Mouse (Mus musculus) gastrocnemius, postnatal 10 days (tissue): ENCODE results near the gene Zfp111. TPM values are rescaled to one million over a fixed set of nuclear protein-coding genes. Genes with fewer than 3 reads are reported as not detected.

Experiments used
- DNase-seq: peaks from one replicate; pipeline ENCODE4 v3.0.0; 2021; ENCODE audit warnings: mixed read lengths
- long read RNA-seq, 2 experiments: library from polyadenylated mRNA; stranded (forward); transcript quantifications; one replicate each; pipeline ENCODE4 v2.0.0; 2021
- total RNA-seq, 2 experiments: library from RNA; stranded (reverse); gene quantifications; 2 replicates each; pipeline ENCODE4 v1.2.3; 2021

Zfp111 gene
- total RNA-seq: 1 to 10 TPM; 5.0 to 6.7 TPM
- long read RNA-seq, experiment 1, full-length matches to known transcripts: 1 of 1 reads
- long read RNA-seq, experiment 1, partial matches to known transcripts: 0 of 1 reads
- long read RNA-seq, experiment 1, other reads (novel, unspliced or antisense): 0 of 1 reads
- long read RNA-seq, experiment 2, full-length matches to known transcripts: 4 of 8 reads
- long read RNA-seq, experiment 2, partial matches to known transcripts: 0 of 8 reads
- long read RNA-seq, experiment 2, other reads (novel, unspliced or antisense): 4 of 8 reads

DNA sequence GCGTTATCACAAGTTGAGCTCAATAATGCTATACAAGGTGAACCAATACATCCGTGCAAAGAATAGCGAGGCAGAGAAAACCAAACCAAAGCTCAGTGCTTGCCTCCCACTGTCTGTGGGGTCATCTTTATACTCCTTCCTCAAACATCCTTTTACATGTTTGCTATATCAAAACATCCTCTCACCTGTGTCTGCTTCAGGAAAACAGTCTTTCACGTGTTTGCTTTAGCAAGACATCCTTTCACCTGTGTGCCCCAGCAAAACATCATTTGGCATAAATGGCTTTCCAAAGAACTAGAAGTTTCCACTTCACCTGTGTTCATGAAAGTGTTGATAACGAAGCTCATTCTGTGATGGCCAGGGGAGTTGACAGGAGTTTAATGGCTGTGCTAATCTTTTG lies at the start of gene Zfp111:
TSS of gene Zfp111 (minus strand) at position 101 of the 400 bp plus-strand sequence.
- no peak for DNase-seq

DNA sequence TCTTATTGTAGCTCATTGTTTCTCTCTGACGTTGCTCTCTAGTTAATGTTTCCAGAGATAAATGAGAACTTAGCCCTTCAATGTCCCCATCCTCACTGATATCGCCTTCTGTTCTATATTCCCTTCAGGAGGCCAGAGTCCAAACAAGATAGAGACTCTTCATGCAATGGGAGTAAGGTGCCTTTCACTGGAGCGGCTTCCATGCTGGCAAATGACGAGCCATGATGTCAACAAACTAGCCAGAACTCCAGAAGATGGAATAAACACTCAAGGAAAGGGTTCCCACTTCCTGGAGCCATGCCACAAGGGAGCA lies 48.7 kb upstream of the Zfp111 start:
- DNase-seq: no peak

DNA sequence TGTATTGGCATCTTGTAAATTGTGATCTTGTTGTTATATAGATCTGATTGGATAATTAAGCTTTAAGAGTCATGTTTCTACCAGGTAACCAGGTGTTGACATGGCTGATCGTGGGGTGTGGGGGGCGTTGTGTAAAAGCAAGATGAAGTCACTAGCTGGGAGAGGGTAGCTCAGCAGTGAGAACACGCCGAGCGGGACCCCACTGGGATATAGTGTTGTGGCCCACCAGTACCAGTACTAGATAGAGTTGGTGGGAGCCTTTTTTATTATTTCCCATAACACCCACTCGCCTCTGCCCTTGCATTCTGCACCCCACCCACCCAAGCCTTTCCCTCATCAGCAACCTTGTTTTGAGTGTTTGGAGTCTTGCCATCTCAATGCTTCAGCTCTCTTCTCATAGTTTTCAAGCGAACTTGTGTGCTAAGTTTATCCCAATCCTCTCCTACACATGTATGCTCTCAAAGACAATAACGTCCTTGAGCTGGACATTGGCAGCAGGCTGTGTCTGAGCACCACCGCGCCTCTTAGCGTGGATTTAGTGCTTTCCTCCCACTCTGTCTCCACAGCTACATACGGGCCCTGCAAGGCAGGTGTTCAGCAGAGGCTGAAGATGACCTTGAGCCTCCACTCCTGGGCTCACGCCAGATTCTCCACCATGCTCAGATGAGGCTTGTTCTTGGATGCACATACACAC lies 48.2 kb upstream of the Zfp111 start:
- DNase-seq: no peak

DNA sequence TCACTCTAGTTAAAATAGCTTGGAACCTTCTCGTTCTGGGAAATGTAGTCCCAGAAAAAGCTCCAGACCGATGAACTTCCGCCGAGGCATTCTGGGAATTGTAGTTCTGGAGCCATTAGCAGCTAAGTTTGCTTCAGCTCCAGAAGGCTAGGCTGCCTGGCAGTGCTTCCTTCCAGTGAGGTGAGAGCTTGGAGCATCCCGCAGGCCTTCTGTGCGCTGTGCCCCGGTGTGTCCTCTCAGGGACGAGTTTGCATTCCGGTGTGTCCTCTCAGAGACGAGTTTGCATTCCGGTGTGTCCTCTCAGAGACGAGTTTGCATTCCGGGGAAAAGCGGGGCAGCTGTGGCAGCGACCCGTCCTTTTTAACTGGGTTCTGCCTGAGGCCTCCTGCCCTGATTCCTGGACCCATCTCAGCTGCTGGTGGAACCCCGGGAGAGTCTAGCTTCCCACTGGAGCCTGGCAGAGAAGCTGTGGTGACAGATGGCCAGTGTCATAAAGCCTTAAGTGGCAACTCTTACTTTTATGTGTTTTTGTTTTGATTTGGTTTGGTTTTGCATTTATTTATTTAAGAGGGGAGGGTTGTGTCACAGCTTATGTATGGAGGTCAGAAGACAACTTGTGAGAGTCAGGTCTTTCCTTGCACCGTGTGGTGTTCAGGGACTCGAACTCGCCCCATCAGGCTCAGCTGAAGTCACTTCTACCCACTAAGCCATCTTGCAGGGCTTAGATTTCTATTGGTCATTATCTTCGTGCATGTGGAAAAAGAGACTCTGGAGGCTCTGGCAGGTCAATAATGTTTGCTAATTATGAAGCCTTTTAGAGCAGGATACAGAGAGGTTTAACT lies 43.6 kb upstream of the Zfp111 start, which contains the start of gene Zfp108:
TSS of gene Zfp108 (plus strand) at position 162 of the 842 bp plus-strand sequence.
- peak; percentile 65 for DNase-seq

DNA sequence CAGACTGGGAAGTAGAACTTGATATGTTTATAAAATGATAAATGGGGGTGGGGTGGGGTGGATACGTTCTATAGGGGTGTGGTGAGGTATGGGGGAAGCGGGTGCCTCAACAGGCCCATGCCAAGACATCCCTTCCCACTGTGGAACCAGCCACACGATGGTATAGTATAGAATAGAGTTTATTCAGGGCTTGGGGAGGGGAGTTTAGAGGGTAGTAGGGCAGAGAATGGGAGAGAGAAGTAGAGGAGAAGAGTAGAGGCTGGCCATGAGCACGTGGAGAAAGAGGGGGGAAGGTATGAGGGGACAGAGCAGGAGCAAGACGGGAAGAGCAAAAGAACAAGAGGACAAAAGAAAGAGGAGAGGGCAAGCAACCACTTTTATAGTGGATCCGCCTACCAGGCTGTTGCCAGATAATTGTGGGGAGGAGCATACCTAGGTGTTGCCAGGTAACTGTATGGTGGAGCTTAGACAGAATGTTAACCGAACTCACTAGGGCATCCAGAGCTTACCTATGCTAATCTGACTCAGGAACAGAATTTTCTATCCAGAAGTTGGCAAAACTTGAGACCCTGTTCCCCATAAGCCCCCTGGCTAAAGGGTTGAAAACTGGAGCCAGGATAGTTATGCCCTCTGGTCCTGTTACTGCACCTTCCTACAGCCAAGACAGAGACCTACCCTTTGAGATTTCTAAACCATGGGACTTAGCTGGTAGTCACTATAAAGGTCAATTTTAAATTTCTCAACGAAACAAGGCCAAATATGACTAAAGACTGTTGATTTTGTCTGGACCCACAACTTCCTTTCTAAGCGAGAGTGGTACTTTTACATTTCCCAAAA lies 42.8 kb upstream of the Zfp111 start:
- DNase-seq: no peak

DNA sequence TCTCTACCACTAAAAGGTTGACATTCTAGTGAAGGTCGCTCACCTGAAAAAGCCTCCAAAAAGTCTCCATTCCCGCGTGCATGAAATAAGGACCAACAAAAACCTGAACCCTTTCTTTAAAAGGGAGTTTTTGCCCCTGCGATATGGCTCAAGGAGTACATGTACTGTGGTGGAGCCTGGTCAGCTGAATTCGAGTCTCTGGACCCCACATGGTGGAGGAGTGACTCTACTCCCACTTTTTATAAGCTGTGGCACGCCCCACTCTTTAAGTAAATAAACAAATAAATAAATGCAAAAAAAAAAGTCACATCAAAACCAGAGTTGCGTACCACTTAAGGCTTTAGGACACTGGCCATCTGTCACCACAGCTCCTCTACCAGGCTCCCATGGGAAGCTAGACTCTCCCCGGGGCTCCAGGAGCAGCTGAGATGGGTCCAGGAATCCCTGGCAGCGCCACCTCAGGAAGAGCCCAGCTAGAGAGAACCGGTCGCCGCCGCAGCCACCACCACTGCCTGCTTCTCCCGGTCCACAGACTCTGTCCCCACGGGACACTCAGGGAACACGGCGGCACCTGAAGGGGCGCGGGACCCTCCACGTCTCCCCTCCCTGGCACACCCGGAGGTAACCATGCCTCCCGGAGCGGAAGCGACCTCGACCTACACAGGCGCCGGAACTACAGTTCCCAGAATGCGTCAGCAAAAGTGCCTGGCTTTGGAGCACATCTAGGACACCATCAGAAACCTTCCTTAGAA lies 26.0 kb upstream of the Zfp111 start, which contains the start of gene Zfp109:
TSS of gene Zfp109 (minus strand) at position 521 of the 752 bp plus-strand sequence.
- DNase-seq: peak; percentile 33

DNA sequence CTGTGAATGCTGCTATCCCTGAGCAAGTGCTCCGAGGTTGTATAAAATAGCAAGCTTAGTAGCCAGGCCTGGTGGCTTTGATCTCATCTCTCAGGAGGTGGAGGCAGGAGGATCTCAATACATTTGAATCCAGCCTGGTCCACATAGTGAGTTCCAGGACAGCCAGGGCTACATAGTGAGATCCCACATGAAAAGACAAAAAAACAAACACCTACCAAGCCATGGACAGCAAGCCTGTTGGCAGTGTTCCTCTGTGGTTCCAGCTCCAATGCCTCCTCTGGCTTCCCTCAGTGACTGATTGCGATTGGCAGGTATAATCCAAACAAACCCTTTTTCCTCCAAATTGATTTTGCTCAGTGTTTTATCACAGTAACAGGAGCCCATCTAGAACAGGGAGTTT lies 947 bp downstream of the Zfp111 start:
- DNase-seq: no peak

DNA sequence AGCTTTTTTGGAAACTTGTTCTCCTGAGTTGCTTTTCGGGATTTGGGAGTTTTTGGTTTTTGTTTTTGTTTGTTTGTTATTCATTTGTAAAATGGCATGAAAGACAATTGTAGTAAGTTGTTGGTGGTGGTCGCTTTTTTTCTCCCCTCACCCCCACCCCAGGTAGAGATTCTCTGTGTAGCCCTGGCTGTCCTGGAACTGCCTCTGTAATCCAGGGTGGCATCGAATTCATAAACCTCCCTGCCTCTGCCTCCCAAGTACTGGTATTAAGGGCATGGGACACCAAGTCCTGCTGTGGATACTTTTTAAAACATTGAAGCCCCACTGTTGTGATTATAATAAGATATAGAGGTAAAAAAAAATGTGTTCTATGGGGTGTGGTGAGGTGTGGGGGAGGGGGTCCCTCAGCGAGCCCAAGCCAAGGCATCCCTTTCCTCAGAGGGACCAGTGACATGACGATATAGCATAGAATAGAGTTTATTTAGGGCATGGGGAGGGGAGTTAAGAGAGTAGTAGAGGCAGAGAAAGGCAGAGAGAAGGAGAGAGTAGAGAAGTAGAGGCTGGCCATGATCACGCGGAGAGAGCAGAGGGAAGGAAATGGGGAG lies 2.9 kb downstream of the Zfp111 start:
- no peak for DNase-seq

DNA sequence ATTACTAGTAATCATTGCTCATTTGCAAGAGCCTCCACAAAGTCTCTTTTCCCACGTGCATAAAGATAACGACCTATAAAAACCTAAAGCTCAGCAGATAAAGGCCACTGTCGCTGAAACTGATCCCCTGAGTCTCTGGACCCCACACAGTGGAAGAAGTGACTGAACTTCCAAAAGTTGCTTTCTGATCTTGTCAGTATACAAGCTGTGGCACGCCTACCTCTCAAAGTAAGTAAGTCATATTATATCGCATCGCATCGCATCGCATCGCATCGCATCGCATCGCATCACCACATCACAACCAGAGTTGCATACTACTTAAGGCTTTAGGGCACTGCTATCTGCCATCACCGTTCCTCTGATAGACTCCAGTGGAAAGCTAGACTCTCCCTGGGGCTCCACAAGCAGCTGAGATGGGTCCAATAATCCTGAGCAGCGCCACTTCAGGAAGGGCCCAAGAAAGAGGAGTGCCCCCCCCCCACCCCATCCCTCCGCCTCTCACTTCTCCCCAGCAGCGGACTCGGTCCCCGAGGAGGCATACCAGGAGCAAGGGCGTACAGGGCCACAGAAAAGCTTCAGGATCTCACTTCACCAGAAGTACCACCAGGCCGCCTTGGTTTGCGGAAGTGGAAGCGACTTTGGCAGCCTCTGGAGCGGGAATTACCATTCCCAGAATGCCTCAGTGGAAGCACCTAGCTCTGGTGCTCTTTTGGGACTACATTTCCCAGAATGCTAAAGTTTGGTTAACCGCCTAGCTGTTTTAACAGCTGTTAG lies 3.6 kb downstream of the Zfp111 start:
- peak; percentile 54 for DNase-seq

DNA sequence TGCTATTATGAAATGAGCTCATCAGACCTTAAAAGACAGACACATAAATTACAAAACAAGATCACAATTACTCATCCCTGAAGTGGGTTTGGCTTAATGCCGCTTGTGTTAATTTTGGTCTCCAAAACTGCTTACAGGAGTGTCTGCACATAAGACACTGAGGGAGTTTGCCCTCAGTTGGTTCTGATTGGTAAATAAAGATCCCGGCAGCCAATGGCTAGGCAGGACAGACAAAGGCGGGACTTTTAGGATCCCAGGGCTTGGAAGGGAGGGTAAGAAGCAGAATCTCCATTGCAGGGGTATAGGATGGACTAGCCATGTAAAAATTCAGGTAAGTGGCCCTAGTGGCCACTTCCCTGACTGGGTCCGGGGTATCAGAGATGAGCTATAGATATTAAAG lies 14.3 kb downstream of the Zfp111 start:
- no peak for DNase-seq

DNA sequence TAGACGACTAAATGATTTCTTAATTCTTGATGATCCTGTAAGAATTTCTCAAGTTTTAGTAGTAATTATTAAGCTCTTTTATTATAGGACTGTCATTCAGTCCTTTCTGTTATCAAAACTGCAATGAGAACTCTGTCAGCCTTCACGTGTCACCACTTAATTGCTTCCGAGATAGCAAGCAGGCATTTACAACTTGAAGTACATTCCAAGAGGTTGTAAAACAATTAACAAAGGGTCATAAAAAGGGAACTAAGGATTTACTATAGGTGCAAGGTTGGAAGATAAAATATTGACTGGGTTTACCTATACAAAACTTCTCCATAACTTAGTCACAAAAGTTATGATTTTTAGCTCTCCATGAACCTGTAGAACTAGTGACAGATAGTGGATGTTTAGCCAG lies 18.1 kb downstream of the Zfp111 start:
- DNase-seq: no peak

DNA sequence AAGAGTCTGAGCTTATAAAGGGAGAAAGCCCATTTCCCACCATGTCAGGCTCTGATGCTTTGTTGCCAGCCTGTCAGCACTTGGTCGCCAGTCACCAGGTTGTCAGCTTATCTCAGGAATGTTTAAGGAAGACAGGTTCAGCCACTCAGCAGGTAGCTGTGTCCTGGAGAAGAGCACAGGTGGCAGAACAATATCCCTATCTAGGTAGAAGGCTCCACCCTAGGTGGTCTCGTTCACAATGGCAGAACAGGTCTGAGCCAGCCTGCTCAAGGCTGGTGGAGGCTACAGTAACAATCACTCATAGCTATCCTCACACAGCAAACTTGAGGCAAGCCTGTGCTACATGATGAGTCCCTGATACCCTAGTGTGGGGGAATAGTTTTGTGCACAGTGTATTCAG lies 19.9 kb downstream of the Zfp111 start:
- DNase-seq: no peak

DNA sequence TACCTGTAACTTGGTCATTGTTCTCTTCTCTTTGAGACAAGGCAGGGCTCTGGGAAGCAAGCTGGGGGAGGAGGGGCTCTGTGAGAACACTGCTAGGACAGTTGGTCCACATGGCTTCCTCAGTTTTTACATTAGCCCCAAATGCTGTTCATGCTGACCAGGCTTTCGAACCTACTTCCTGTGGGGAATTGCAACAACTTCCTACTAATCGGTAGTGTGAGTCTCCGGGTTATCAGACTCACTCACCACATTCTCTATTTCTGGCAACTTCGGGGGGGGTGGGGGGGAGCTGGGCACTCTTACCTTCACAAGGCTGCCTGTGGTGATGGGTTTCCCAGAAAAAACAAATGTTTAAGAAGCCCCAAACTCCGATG lies 21.7 kb downstream of the Zfp111 start:
- DNase-seq: no peak

DNA sequence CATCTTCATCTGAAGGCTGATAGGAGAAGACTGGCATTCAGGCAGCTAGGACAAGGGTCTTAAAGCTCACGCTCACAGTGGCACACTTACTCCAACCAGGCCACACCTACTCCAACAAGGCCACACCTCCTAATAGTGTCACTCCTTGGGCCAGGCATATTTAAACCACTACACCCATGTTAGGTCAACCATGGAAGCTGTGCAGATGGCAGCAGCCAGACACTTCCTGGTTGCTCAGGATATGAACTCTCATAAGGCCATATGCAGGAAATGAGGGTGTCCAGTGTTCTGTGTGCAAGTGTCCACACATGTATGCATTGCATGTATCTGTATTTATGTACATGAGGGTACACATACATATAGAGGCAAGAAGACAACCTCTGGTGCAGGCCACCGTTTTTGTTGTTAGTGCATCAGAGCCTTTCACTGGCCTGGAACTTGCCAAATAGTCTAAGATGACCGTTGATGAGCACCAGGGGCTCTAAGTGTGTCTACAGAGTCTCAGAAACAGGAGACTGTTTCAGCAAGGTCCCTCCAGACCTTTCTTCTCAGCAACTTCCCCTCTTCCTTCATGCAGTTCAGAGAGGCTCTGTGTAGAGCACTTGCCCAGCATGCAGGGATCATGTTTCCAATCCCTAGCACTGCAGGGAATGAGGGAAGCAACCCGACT lies 22.2 kb downstream of the Zfp111 start:
- DNase-seq: no peak

DNA sequence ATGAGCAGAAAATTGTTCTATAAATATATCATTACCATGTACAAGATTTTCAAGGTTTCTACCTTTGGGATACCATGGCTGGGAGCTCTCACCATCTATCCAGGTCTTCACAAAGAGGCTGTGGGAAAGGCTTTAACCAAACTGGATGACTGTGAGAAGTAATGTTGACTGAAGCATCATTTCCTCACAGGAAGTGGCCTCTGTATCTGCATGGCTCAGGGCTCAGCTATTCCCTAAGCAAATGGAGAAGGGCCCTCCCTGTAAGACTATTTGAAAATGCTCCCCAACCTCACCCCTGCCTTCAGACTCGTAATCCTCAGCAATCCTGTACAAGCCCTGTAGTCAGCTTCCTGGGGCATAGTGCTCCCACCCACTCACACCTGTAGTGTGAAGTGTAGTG lies 23.6 kb downstream of the Zfp111 start:
- no peak for DNase-seq

DNA sequence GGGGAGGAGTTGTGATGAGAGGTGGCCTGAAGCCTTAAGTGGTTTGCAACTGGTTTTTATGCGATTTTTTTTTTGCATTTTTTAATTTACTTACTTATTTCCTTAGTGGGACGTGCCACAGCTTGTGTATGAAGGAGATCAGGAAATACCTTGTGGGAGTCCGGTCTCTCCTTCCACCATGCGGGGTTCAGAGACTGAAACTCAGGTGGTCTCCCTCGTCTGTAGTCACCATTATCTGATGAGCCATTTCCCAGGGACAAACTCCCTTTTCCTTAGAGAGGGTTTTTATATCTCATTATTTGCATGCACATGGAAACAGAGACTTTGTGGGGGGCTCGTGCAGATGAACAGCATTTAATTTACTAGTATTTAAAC lies 35.9 kb downstream of the Zfp111 start:
- DNase-seq: no peak

DNA sequence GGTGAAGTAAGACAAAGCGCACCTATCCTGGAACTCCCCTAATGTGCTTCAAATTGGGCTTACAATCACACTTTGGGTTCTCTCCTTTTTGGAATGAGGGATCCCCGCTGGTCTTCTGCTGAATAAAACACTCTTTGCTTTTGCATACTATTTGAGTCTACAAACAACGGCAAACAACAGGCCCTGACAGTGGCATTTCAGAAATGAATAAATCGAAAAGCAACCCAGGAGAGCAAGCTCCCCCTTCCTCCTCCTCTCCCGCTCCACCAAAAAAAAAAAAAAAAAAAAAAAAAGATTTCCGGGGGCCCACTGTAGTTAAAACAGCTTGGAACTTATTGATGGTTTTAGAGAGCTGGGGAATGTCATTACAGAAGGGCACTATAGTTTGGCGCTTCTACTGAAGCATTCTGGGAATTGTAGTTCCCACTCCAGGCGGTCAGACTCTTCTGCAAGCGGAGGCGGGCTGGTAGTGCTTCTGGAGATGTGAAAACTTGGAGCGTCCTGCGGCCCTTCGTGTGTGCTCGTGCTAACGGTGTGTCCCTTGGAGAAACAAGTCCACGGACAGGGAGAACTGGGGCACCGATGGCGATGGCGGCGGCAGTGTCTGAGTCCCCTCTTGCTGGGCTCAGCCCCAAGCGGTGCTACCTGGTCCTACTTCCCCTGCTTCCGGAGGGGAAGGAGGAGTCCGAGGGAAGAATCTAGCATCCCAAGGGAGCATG lies 36.5 kb downstream of the Zfp111 start, which contains the start of gene Zfp114:
TSS of gene Zfp114 (plus strand) at position 443 of the 719 bp plus-strand sequence.
- peak; percentile 52 for DNase-seq

DNA sequence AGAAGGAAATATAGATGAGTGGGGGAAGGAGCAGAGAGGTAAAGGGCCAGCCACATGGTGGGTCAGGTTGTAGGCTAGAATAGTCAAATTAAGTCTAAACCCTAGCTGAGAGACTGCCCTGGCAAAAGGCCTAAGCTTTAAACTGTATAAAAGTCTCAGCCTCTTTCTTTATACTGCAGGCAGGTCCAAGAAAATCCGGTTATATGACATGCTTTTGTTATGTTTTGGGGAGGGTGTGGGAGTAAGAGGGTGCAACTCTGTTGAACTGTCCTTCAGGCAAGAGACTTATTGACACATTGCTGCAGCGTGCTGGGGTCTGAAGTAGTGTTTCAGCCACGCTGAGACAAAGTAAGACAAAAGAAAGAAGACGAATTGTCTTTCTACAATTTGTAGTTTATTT lies 39.1 kb downstream of the Zfp111 start:
- no peak for DNase-seq

DNA sequence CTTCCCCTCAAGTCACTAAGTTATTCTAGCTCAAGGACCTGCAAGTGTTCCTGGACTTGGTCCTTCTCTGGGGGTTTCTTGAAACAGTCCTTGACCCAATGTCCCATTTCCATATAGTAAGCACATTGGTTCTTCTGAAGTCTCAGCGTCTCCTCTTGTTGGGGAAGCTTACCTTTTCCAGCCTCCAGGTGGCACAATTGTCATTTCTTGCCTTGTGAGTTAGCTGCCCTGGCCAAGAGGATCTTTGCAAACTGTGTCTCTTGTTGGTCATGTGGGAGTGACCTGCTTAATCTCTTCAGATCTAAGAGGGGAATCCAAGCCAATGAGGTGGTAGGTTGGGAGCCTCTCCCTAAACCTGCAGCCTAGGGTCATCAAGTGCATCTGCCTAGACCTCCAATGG lies 58.0 kb downstream of the Zfp111 start:
- DNase-seq: no peak
